Mouse (Mus musculus): ENCODE data around the gene Mark3.

GRCm38 (mm10) chr12:111537341-111537740, 37.0 kb upstream of the Mark3 start:
- TF ChIP-seq GATA1 (IDR thresholded peaks at IDR 0.05; ENCODE audit: borderline replicate concordance, low read length) (no peak), FLI1 (IDR thresholded peaks at IDR 0.05; ENCODE audit: low read length) (no peak)

All from megakaryocyte, embryonic 14.5 days (primary cell).